8 mouse cellular contexts compared by ENCODE assay signal in genomic region chr5:115133358-115134066, GRCm38 (mm10). TPM values are rescaled to one million over a fixed set of nuclear protein-coding genes. Genes with fewer than 3 reads are reported as not detected.
DNase-seq lines count a peak whose midpoint lies in the region; ATAC-seq lines count a peak whose summit lies in the region.

No protein-coding gene starts in this region.

- H3K27ac ChIP-seq in heart, embryonic 13.5 days (replicated peaks) = no peak overlapping the region
- no peak overlapping the region for H3K27ac ChIP-seq in liver, embryonic 16.5 days (ENCODE audit: low read length)

- no peaks in the 10 kb centered on the region; the same call in 1 of the 2 replicates for H3K9me3 ChIP-seq in erythroblast, embryonic 14.5 days (ENCODE audit: control insufficient read depth, low read length)
- no peaks in the 10 kb centered on the region for H3K9me3 ChIP-seq in heart, embryonic 13.5 days
- no peaks in the 10 kb centered on the region for H3K9me3 ChIP-seq in liver, embryonic 16.5 days (replicated peaks; ENCODE audit: control insufficient read depth, low read length)

- ATAC-seq in erythroblast, adult 5-6 weeks (replicated peaks; ENCODE audit: low FRiP score, poor library complexity, severe bottlenecking) = no peak
- ATAC-seq in heart, embryonic 13.5 days (ENCODE audit: extremely low read depth, insufficient number of reproducible peaks, low FRiP score, low TSS enrichment) = no peak
- ATAC-seq in liver, embryonic 16.5 days (ENCODE audit: low read depth) = no peak
- no peak for ATAC-seq in erythroid progenitor cell, adult 5-6 weeks (replicated peaks; ENCODE audit: low FRiP score, poor library complexity, severe bottlenecking)

- H3K4me3 ChIP-seq in erythroblast, embryonic 14.5 days (replicated peaks) = peak overlapping the region; percentile 82
- peak overlapping the region; percentile 82 for H3K4me3 ChIP-seq in heart, embryonic 13.5 days
- peak overlapping the region; percentile 79 for H3K4me3 ChIP-seq in liver, embryonic 16.5 days (ENCODE audit: low read depth, low read length)

- H3K27me3 ChIP-seq in erythroblast, embryonic 14.5 days (ENCODE audit: control insufficient read depth) = peaks cover 29% of the 10 kb centered on the region
- peaks cover 9% of the 10 kb centered on the region; the same call in 1 of the 2 replicates for H3K27me3 ChIP-seq in heart, embryonic 13.5 days (replicated peaks)
- no peaks in the 10 kb centered on the region; the same call in none of the 2 replicates for H3K27me3 ChIP-seq in liver, embryonic 16.5 days (ENCODE audit: control insufficient read depth, insufficient read depth, low read depth, low read length)

- peaks cover 13% of the 10 kb centered on the region for H3K36me3 ChIP-seq in erythroblast, embryonic 14.5 days (ENCODE audit: control insufficient read depth)
- peaks cover 26% of the 10 kb centered on the region for H3K36me3 ChIP-seq in heart, embryonic 13.5 days
- no peaks in the 10 kb centered on the region for H3K36me3 ChIP-seq in liver, embryonic 16.5 days (ENCODE audit: control insufficient read depth, insufficient read depth)

- H3K9ac ChIP-seq in heart, embryonic 13.5 days = peak overlapping the region; percentile 87
- H3K9ac ChIP-seq in liver, embryonic 16.5 days (ENCODE audit: low read depth, low read length) = no peak overlapping the region; the same call in 1 of the 2 replicates

- peak; percentile 23 to 24 for DNase-seq in B cell, adult 2 months
- DNase-seq in adrenal gland, adult 18-20 months (ENCODE audit: low spot score in 2 of 2) = no peak
- DNase-seq in layer of hippocampus, postnatal 10 days (ENCODE audit: low spot score in 2 of 2) = no peak

- H3K4me2 ChIP-seq in heart, embryonic 13.5 days = peak overlapping the region; percentile 73
- peak overlapping the region; percentile 93 for H3K4me2 ChIP-seq in liver, embryonic 16.5 days (ENCODE audit: low read depth, low read length)

- H3K4me1 ChIP-seq in erythroblast, embryonic 14.5 days (ENCODE audit: control insufficient read depth) = peaks cover 19% of the 10 kb centered on the region
- peaks cover 19% of the 10 kb centered on the region for H3K4me1 ChIP-seq in heart, embryonic 13.5 days
- H3K4me1 ChIP-seq in liver, embryonic 16.5 days (ENCODE audit: control insufficient read depth, low read depth, low read length) = peaks cover 8% of the 10 kb centered on the region

- 65% methylated on average over 6 of the region's 6 CpGs for WGBS in heart, embryonic 13.5 days
- 49% methylated on average over 6 of the region's 6 CpGs for WGBS in liver, embryonic 16.5 days (ENCODE audit: insufficient replicate concordance)

RNA-seq across cellular contexts. Expression of gene Unc119b, which starts 1.3 kb away (rescaled TPM):
- polyA plus RNA-seq in erythroblast, embryonic 14.5 days (2012) = 1.3 and 1.6 TPM in 2 replicates
- 0.63 and 2.3 TPM in 2 replicates for total RNA-seq in erythroblast, adult 5-6 weeks (2015; ENCODE audit: low replicate concordance)
- 0.60 and 3.5 TPM in 2 replicates for total RNA-seq in erythroblast, adult 5-6 weeks (2017; ENCODE audit: low replicate concordance)
- polyA plus RNA-seq in heart, embryonic 13.5 days (2015; fragmentation: Nextera tagmentation; extraction: Ambion mirVana) = 17.3 and 18.5 TPM in 2 replicates
- 7.7 and 8.1 TPM in 2 replicates for polyA plus RNA-seq in liver, embryonic 16.5 days (2015; fragmentation: Nextera tagmentation; extraction: Ambion mirVana)
- total RNA-seq in adrenal gland, adult 18-20 months (2021) = 10 to 100 TPM; 36.6 to 46.1 TPM
- 5.4 and 5.9 TPM in 2 replicates for total RNA-seq in erythroid progenitor cell, adult 5-6 weeks (2015; ENCODE audit: low replicate concordance)
- total RNA-seq in erythroid progenitor cell, adult 5-6 weeks (2017; ENCODE audit: low replicate concordance) = 5.4 and 6.8 TPM in 2 replicates
- 10 to 100 TPM; 26.7 to 29.8 TPM for total RNA-seq in layer of hippocampus, postnatal 10 days (2021)

RNA-seq across cellular contexts. Expression of gene Acads, which starts 14.4 kb away (rescaled TPM):
- 0.71 and 0.84 TPM in 2 replicates for polyA plus RNA-seq in erythroblast, embryonic 14.5 days (2012)
- 2.3 and 8.8 TPM in 2 replicates for total RNA-seq in erythroblast, adult 5-6 weeks (2015; ENCODE audit: low replicate concordance)
- 2.3 and 5.7 TPM in 2 replicates for total RNA-seq in erythroblast, adult 5-6 weeks (2017; ENCODE audit: low replicate concordance)
- polyA plus RNA-seq in heart, embryonic 13.5 days (2015; fragmentation: Nextera tagmentation; extraction: Ambion mirVana) = 103 and 112 TPM in 2 replicates
- polyA plus RNA-seq in liver, embryonic 16.5 days (2015; fragmentation: Nextera tagmentation; extraction: Ambion mirVana) = 48.8 and 54.2 TPM in 2 replicates
- 100 to 1,000 TPM; 211 to 251 TPM for total RNA-seq in adrenal gland, adult 18-20 months (2021)
- 4.2 and 20.2 TPM in 2 replicates for total RNA-seq in erythroid progenitor cell, adult 5-6 weeks (2015; ENCODE audit: low replicate concordance)
- 2.4 and 8.0 TPM in 2 replicates for total RNA-seq in erythroid progenitor cell, adult 5-6 weeks (2017; ENCODE audit: low replicate concordance)
- total RNA-seq in layer of hippocampus, postnatal 10 days (2021) = 1 to 10 TPM; 6.8 to 9.9 TPM

RNA-seq across cellular contexts. Expression of gene Mlec, which starts 24.5 kb away (rescaled TPM):
- polyA plus RNA-seq in erythroblast, embryonic 14.5 days (2012) = 0.53 and 0.69 TPM in 2 replicates
- 43.5 and 51.9 TPM in 2 replicates for total RNA-seq in erythroblast, adult 5-6 weeks (2015; ENCODE audit: low replicate concordance)
- total RNA-seq in erythroblast, adult 5-6 weeks (2017; ENCODE audit: low replicate concordance) = 34.8 and 42.3 TPM in 2 replicates
- polyA plus RNA-seq in heart, embryonic 13.5 days (2015; fragmentation: Nextera tagmentation; extraction: Ambion mirVana) = 65.8 and 71.6 TPM in 2 replicates
- polyA plus RNA-seq in liver, embryonic 16.5 days (2015; fragmentation: Nextera tagmentation; extraction: Ambion mirVana) = 16.6 and 19.4 TPM in 2 replicates
- total RNA-seq in adrenal gland, adult 18-20 months (2021) = 100 to 1,000 TPM; 173 to 221 TPM
- 32.3 and 36.8 TPM in 2 replicates for total RNA-seq in erythroid progenitor cell, adult 5-6 weeks (2015; ENCODE audit: low replicate concordance)
- 23.2 and 25.9 TPM in 2 replicates for total RNA-seq in erythroid progenitor cell, adult 5-6 weeks (2017; ENCODE audit: low replicate concordance)
- 10 to 100 TPM; 75.1 to 78.2 TPM for total RNA-seq in layer of hippocampus, postnatal 10 days (2021)

RNA-seq across cellular contexts. Expression of gene Gm10401, which starts 35.4 kb away (rescaled TPM):
- not detected in 2 replicates for polyA plus RNA-seq in erythroblast, embryonic 14.5 days (2012)
- not detected in 2 replicates for total RNA-seq in erythroblast, adult 5-6 weeks (2015; ENCODE audit: low replicate concordance)
- 1.1 TPM in 1 of 2 replicates, not detected in the other for total RNA-seq in erythroblast, adult 5-6 weeks (2017; ENCODE audit: low replicate concordance)
- polyA plus RNA-seq in heart, embryonic 13.5 days (2015; fragmentation: Nextera tagmentation; extraction: Ambion mirVana) = 16.7 and 18.7 TPM in 2 replicates
- polyA plus RNA-seq in liver, embryonic 16.5 days (2015; fragmentation: Nextera tagmentation; extraction: Ambion mirVana) = 8.1 and 8.5 TPM in 2 replicates
- total RNA-seq in adrenal gland, adult 18-20 months (2021) = not detected
- not detected in 2 replicates for total RNA-seq in erythroid progenitor cell, adult 5-6 weeks (2015; ENCODE audit: low replicate concordance)
- total RNA-seq in erythroid progenitor cell, adult 5-6 weeks (2017; ENCODE audit: low replicate concordance) = 1.2 and 5.8 TPM in 2 replicates
- total RNA-seq in layer of hippocampus, postnatal 10 days (2021) = not detected

Comparison
In these comparisons a context has a peak if more than half of its experiments do, and no peak if none do; other contexts are left out.
1. DNase-seq: peak in B cell, adult 2 months (2 of 2); none in adrenal gland, adult 18-20 months (0 of 2) and layer of hippocampus, postnatal 10 days (0 of 2).
2. RNA of gene Acads, which starts 14.4 kb away (total RNA-seq): 211 to 251 TPM in adrenal gland, adult 18-20 months; 6.8 to 9.9 TPM in layer of hippocampus, postnatal 10 days, 2.3 to 8.8 TPM in erythroblast, adult 5-6 weeks and 2.4 to 20.2 TPM in erythroid progenitor cell, adult 5-6 weeks; every median in the first group is over 10 times any median in the second.
3. Peak in every context shown above with its lines, with median percentiles within 50 percentile points of each other: H3K4me3 ChIP-seq.